Comparison of ENCODE assay signal across 17 mouse cellular contexts in genomic region chr6:71949721-71950120, GRCm38 (mm10). TPM values are rescaled to one million over a fixed set of nuclear protein-coding genes. Genes with fewer than 3 reads are reported as not detected.
DNase-seq lines count a peak whose midpoint lies in the region; TF ChIP-seq lines count a peak whose summit lies in the region.
"Had no signal": no experiment of that assay in that cellular context is flagged by ENCODE, and none has a peak within 500 bp of the region (broad histone marks: within the 10 kb centered on the region; RNA-seq: fewer than 3 reads in every experiment).

No protein-coding gene starts in this region.

- intact Hi-C loops in gastrocnemius, adult 2 months (cut with DNase I), result no loop called here

- no peak for DNase-seq in gastrocnemius, adult 2 months
- no peak for DNase-seq in gastrocnemius, adult 8-10 months (ENCODE audit: low spot score in 2 of 2)
- peak; percentile 43 for DNase-seq in kidney, adult 11 months
- DNase-seq in kidney, postnatal 10 days, result no peak
- DNase-seq in kidney, adult 8-10 months, result peak; percentile 14 to 47
- DNase-seq in embryo, embryonic 10 days (ENCODE audit: low spot score), result no peak
- DNase-seq: B cell, adult 2 months; cerebellum, adult 18-20 months; forebrain, postnatal 0 days; gastrocnemius, postnatal 36 days; lung, postnatal 10 days; retina, postnatal 1 day had no signal

- no peak for TF ChIP-seq CTCF in gastrocnemius, adult 2 months (IDR thresholded peaks at IDR 0.05)

- peak overlapping the region; percentile 68 for H3K27ac ChIP-seq in gastrocnemius, adult 2 months
- peak overlapping the region; percentile 78 for H3K27ac ChIP-seq in macrophage
- H3K27ac ChIP-seq: embryonic facial prominence, embryonic 13.5 days; limb, embryonic 13.5 days; midbrain, embryonic 15.5 days had no signal

- 93% methylated on average over 3 of the region's 3 CpGs for WGBS in macrophage (ENCODE audit: missing documents)

- no peak overlapping the region for H3K4me3 ChIP-seq in gastrocnemius, adult 2 months
- no peak overlapping the region for H3K4me3 ChIP-seq in macrophage (ENCODE audit: inconsistent target)
- H3K4me3 ChIP-seq: embryonic facial prominence, embryonic 13.5 days; limb, embryonic 13.5 days; megakaryocyte, embryonic 14.5 days; midbrain, embryonic 15.5 days had no signal

- no peaks in the 10 kb centered on the region for H3K79me2 ChIP-seq in macrophage (ENCODE audit: inconsistent target)

- no peaks in the 10 kb centered on the region; the same call in 1 of the 2 replicates for H3K36me3 ChIP-seq in macrophage (ENCODE audit: inconsistent target)

RNA-seq across cellular contexts. Expression of gene Polr1a, which starts 40.9 kb away (rescaled TPM):
- 10 to 100 TPM; 40.7 to 41.1 TPM for total RNA-seq in gastrocnemius, adult 2 months (2021)
- total RNA-seq in gastrocnemius, adult 8-10 months (2022), result 10 to 100 TPM; 29.0 to 37.6 (median 35.8) TPM
- total RNA-seq in macrophage (2018; cell fraction: chromatin; rRNA removed), result 10 to 100 TPM in 24 of 26 experiments, 1 to 10 TPM in 2; 9.3 to 50.1 (median 26.3) TPM
- 10 to 100 TPM in 11 of 26 experiments, 1 to 10 TPM in 15; 5.5 to 15.6 (median 9.3) TPM for total RNA-seq in macrophage (2018; cell fraction: cytosol; rRNA removed)
- total RNA-seq in macrophage (2018; cell fraction: nucleus; rRNA removed), result 10 to 100 TPM in 20 of 26 experiments, 1 to 10 TPM in 6; 5.1 to 50.8 (median 13.2) TPM
- polyA plus RNA-seq in macrophage (2018), result 6.1 to 26.9 TPM (median 16.6 TPM) in 3 replicates

RNA-seq across cellular contexts. Expression of gene Ptcd3, which starts 41.2 kb away (rescaled TPM):
- total RNA-seq in gastrocnemius, adult 2 months (2021), result 10 to 100 TPM; 60.3 to 84.9 TPM
- 10 to 100 TPM; 54.4 to 58.1 (median 55.9) TPM for total RNA-seq in gastrocnemius, adult 8-10 months (2022)
- total RNA-seq in macrophage (2018; cell fraction: chromatin; rRNA removed), result 100 to 1,000 TPM in 7 of 26 experiments, 10 to 100 TPM in 19; 17.0 to 123 (median 77.9) TPM
- total RNA-seq in macrophage (2018; cell fraction: cytosol; rRNA removed), result 10 to 100 TPM; 10.5 to 19.9 (median 14.5) TPM
- total RNA-seq in macrophage (2018; cell fraction: nucleus; rRNA removed), result 100 to 1,000 TPM in 2 of 26 experiments, 10 to 100 TPM in 24; 11.6 to 119 (median 36.1) TPM
- 13.1 to 37.8 TPM (median 34.7 TPM) in 3 replicates for polyA plus RNA-seq in macrophage (2018)

Comparison
In these comparisons a context has a peak if more than half of its experiments do, and no peak if none do; other contexts are left out.
1. DNase-seq: peak in kidney, adult 11 months (single experiment) and kidney, adult 8-10 months (2 of 2); none in gastrocnemius, adult 2 months (single experiment), gastrocnemius, adult 8-10 months (0 of 2), kidney, postnatal 10 days (single experiment) and embryo, embryonic 10 days (single experiment).